Mouse (Mus musculus) olfactory bulb, adult 2 months (tissue): ENCODE measurements around the gene Rfesd.

ENCODE experiments used
- CTCF ChIP-seq: fragments of 200-500 bp; IDR thresholded peaks from 2 replicates; pipeline ENCODE4 v1.5.1; 2012; ENCODE audit warnings: low read depth, mild to moderate bottlenecking, low read length, moderate library complexity; ENCODE audit not compliant: insufficient read depth
- POLR2A ChIP-seq: fragments of 200-500 bp; IDR thresholded peaks from 2 replicates; pipeline ENCODE4 v1.6.1; 2012; ENCODE audit warnings: mild to moderate bottlenecking, low read depth, low read length, moderate library complexity; ENCODE audit not compliant: insufficient read depth

DNA sequence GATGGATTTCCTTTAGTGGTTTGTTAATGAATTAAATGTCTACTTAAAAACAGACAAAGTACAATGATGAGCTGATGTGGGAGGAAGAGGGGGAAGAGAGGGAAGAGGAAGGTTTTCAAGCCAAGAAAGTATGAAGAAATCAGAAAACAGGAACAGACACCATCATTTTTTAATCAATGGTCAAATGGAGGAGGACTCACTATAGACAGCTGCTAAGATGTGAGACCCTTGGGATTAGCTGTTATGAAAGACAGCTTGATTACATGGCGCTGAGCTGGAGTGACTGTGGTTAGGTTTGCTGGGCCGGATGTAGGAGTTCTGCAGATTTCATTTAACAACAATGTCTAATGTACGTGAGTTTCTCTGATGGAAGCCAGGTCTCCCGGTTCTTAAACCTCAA lies 45.0 kb upstream of the Rfesd start:
- TF ChIP-seq POLR2A = no peak
- no peak for TF ChIP-seq CTCF
